Mouse (Mus musculus) ES-E14 (cell line): ENCODE measurements at regions not wholly inside any gene's neighbourhood (a gene's known extent, or its start where the extent isn't known, plus 50 kb on each side); places are given as distances from the start of the nearest gene placed in this dataset.

ENCODE experiments used
- CHD2 ChIP-seq: IDR thresholded peaks from 2 replicates; pipeline ENCODE4 v1.6.1; 2014; ENCODE audit warnings: mild to moderate bottlenecking, low read depth, low read length, inconsistent platforms
- MAFK ChIP-seq: IDR thresholded peaks from 2 replicates; pipeline ENCODE4 v1.6.1; 2014; ENCODE audit warnings: mild to moderate bottlenecking, low read depth, low read length, inconsistent platforms; ENCODE audit not compliant: insufficient read depth
- ZNF384 ChIP-seq: IDR thresholded peaks from 2 replicates; pipeline ENCODE4 v1.6.1; 2012; ENCODE audit warnings: low read depth, low read length, inconsistent platforms

GRCm38 (mm10) chr9:47240950-47241349 lies 242.4 kb downstream of the Gm4791 start:
- no peak for TF ChIP-seq CHD2
- no peak for TF ChIP-seq ZNF384
- TF ChIP-seq MAFK: no peak
